Mouse (Mus musculus): Measurements from ENCODE around the gene P2rx1.

DNA sequence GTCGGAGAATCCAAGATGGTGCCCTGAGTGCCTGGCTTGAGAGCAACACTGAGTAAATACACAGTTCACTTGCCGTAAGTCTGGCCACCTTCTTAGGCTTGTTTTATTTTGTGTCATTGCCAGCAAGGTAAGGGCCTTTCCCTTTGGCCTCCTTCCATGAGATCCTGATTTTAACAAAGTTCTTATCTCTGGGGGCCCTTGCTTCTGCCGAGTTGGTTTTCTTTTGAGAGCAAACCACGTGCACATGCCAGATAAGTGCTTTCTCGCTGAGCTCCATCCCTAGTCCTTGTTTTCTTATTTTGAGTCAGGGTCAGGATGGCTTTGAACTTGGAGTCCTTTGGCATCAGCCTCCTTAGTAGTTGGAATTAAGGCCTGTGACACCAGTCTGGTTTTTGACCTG is 58.8 kb downstream of the P2rx1 start:
- TF ChIP-seq CTCF (IDR thresholded peaks at IDR 0.05; ENCODE audit: control insufficient read depth, insufficient read depth, insufficient replicate concordance, low read depth, low read length), result no peak
- TF ChIP-seq POLR2A (IDR thresholded peaks at IDR 0.05; ENCODE audit: control insufficient read depth, low read depth, low read length), result no peak
